10 mouse cellular contexts compared by ENCODE assay signal in the genomic region with DNA sequence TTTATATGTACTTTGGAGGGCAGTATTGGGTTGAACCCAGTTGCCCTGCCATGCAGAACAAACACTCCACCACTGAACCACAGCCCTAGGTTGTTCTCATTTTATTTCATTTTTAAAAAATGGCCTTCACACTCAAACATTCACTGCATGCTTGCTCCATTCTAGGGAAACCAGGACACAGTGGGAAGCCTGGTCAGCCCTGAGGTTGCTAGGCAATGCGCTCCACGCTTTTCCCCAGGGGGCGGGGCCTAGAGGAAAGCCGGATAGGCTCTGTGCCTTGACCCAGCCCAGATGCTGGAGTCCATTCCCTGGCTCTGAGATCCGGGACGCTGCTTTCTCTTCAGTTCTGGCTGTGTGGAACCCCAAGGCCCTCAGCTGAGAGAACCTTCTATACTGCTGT. TPM values are rescaled to one million over a fixed set of nuclear protein-coding genes. Genes with fewer than 3 reads are reported as not detected.
DNase-seq lines count a peak whose midpoint lies in the region; ATAC-seq lines count a peak whose summit lies in the region.
"Had no signal": no experiment of that assay in that cellular context is flagged by ENCODE, and none has a peak within 500 bp of the region (broad histone marks: within the 10 kb centered on the region; RNA-seq: fewer than 3 reads in every experiment).

No protein-coding gene starts in this region.

- intact Hi-C loops in left cerebral cortex, postnatal 4 days (cut with DNase I): no loop called here

- H3K4me3 ChIP-seq in embryonic facial prominence, embryonic 14.5 days (ENCODE audit: low read depth, low read length): no peak overlapping the region
- H3K4me3 ChIP-seq in lung, embryonic 15.5 days: no peak overlapping the region
- H3K4me3 ChIP-seq: heart, embryonic 13.5 days had no signal

- H3K36me3 ChIP-seq in embryonic facial prominence, embryonic 14.5 days (ENCODE audit: control insufficient read depth, insufficient read depth, low read length): no peaks in the 10 kb centered on the region
- no peaks in the 10 kb centered on the region for H3K36me3 ChIP-seq in lung, embryonic 15.5 days
- H3K36me3 ChIP-seq: heart, embryonic 13.5 days had no signal

- H3K4me1 ChIP-seq in embryonic facial prominence, embryonic 14.5 days (ENCODE audit: control insufficient read depth, insufficient read depth, low read length): no peaks in the 10 kb centered on the region
- H3K4me1 ChIP-seq in lung, embryonic 15.5 days: peaks cover 6% of the 10 kb centered on the region; the same call in 1 of the 2 replicates
- H3K4me1 ChIP-seq: heart, embryonic 13.5 days had no signal

- WGBS in embryonic facial prominence, embryonic 14.5 days: 2% methylated on average over 6 of the region's 6 CpGs
- WGBS in lung, embryonic 15.5 days: 12% methylated on average over 6 of the region's 6 CpGs

- H3K9me3 ChIP-seq in embryonic facial prominence, embryonic 14.5 days (ENCODE audit: control insufficient read depth, low read length): no peaks in the 10 kb centered on the region
- H3K9me3 ChIP-seq in lung, embryonic 15.5 days: no peaks in the 10 kb centered on the region
- H3K9me3 ChIP-seq: heart, embryonic 13.5 days had no signal

- no peaks in the 10 kb centered on the region for H3K27me3 ChIP-seq in embryonic facial prominence, embryonic 14.5 days (replicated peaks; ENCODE audit: control insufficient read depth, insufficient read depth, low read length)
- no peaks in the 10 kb centered on the region for H3K27me3 ChIP-seq in lung, embryonic 15.5 days
- H3K27me3 ChIP-seq: heart, embryonic 13.5 days had no signal

- DNase-seq in left cerebral cortex, postnatal 4 days: peak; percentile 35
- DNase-seq in left cerebral cortex, adult 9 months (ENCODE audit: low spot score in 2 of 2): no peak
- peak; percentile 30 for DNase-seq in embryonic facial prominence, embryonic 14.5 days (ENCODE audit: low spot score)
- peak; percentile 85 for DNase-seq in retina, postnatal 1 day
- DNase-seq in thymus, postnatal 10 days (ENCODE audit: low spot score in 2 of 2): no peak
- no peak for DNase-seq in heart, adult 8-10 months (ENCODE audit: low spot score)

- no peak overlapping the region for H3K4me2 ChIP-seq in embryonic facial prominence, embryonic 14.5 days (ENCODE audit: low read depth, low read length)
- H3K4me2 ChIP-seq in lung, embryonic 15.5 days: no peak overlapping the region
- H3K4me2 ChIP-seq: heart, embryonic 13.5 days had no signal

- H3K9ac ChIP-seq in embryonic facial prominence, embryonic 14.5 days (ENCODE audit: low read depth, low read length): no peak overlapping the region
- no peak overlapping the region for H3K9ac ChIP-seq in lung, embryonic 15.5 days
- H3K9ac ChIP-seq: heart, embryonic 13.5 days had no signal

- ATAC-seq in embryonic facial prominence, embryonic 14.5 days (ENCODE audit: low read depth): peak; percentile 70; the same call in 1 of the 2 replicates
- ATAC-seq in lung, embryonic 15.5 days (ENCODE audit: borderline replicate concordance, extremely low read depth, low FRiP score, low TSS enrichment): peak; percentile 67

- H3K27ac ChIP-seq in embryonic facial prominence, embryonic 14.5 days (replicated peaks; ENCODE audit: low read depth, low read length): no peak overlapping the region
- H3K27ac ChIP-seq in lung, embryonic 15.5 days: no peak overlapping the region
- H3K27ac ChIP-seq: heart, embryonic 13.5 days had no signal

RNA-seq across cellular contexts. Expression of a gene that starts 8.8 kb away (rescaled TPM):
- total RNA-seq in left cerebral cortex, postnatal 4 days (2021): not detected
- polyA plus RNA-seq in embryonic facial prominence, embryonic 14.5 days (2014; fragmentation: Nextera tagmentation; extraction: Ambion mirVana): not detected in 2 replicates
- polyA plus RNA-seq in lung, embryonic 15.5 days (2015; fragmentation: Nextera tagmentation; extraction: Ambion mirVana): not detected in 2 replicates
- total RNA-seq in heart, adult 8-10 months (2022): under 1 TPM in 1 of 4 experiments, not detected in 3; 0.16 TPM
- total RNA-seq: common myeloid progenitor, adult 5-6 weeks; left cerebral cortex, postnatal 25 days had no signal
- polyA plus RNA-seq: heart, embryonic 13.5 days had no signal

RNA-seq across cellular contexts. Expression of a gene that starts 25.4 kb away (rescaled TPM):
- total RNA-seq in left cerebral cortex, postnatal 4 days (2021): under 1 TPM; 0.50 to 0.60 TPM
- 0.64 and 0.99 TPM in 2 replicates for polyA plus RNA-seq in embryonic facial prominence, embryonic 14.5 days (2014; fragmentation: Nextera tagmentation; extraction: Ambion mirVana)
- polyA plus RNA-seq in lung, embryonic 15.5 days (2015; fragmentation: Nextera tagmentation; extraction: Ambion mirVana): 0.39 TPM in 1 of 2 replicates, not detected in the other
- not detected for total RNA-seq in heart, adult 8-10 months (2022)

Comparison
In these comparisons a context has a peak if more than half of its experiments do, and no peak if none do; other contexts are left out.
1. DNase-seq: peak in left cerebral cortex, postnatal 4 days (single experiment), embryonic facial prominence, embryonic 14.5 days (single experiment) and retina, postnatal 1 day (single experiment); none in left cerebral cortex, adult 9 months (0 of 2), thymus, postnatal 10 days (0 of 2) and heart, adult 8-10 months (single experiment).